Mouse (Mus musculus): ENCODE data around the gene Trim58.

The Trim58 gene

DNA sequence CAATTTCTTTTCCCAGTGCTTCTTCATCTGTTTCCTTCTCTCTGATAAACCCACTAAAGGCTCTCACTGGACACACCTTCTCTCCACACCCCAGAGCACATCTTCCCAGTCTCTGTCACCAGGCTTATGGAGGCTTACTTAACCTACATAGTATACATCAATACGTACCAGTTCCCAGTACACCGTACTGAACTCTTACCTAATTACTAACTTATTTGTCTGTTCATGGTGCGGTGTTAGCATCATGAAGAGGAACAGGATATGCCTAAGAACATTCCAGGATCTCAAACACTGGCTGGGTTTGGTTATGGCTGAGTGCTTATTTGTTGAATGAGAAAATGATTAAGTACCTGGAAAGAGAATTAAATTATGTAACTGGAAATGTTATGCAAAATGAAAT, 14.9 kb downstream of the Trim58 start:
- DNase-seq (ENCODE audit: low read depth): no peak

DNA sequence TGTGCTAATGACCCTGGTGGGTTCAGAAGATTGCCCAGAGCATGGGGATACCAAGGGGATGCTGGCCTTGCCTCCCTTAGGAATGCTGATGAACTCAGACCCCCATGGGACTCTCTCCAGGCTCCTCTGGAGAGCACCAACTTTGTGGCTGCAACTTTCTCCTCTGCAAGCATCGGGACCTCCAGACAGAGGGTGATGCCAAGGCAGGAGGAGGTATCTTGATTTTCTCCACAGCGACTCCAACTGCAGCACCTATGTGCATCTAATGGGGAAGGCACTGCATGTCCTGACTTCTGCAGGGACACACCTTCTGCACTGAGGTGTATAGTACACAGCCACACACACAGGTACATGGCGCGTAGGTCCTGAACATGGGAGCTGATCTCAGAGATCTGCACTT, 18.3 kb downstream of the Trim58 start, which contains the start of gene Olfr322:
TSS of gene Olfr322 (plus strand) at position 187 of the 400 bp plus-strand sequence.
- DNase-seq (ENCODE audit: low read depth): no peak

DNA sequence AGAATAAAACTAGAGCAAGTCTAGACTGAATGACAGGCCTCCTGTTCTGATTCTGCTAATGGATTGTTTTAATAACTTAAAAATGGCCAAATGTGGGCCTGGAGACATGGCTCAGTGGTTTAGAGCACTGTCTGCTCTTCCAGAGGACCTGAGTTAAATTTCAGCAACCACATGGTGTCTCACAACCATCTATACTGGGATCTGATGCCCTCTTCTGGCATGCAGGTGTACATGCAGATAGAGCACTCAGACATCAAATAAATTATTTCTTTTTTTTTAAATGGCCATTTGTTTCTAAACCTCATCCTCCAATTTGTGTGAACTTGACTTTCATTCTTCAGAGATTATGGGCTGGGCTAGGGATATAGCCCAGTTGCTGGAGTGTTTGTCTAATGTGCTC, 29.0 kb downstream of the Trim58 start:
- no peak for DNase-seq (ENCODE audit: low read depth)

DNA sequence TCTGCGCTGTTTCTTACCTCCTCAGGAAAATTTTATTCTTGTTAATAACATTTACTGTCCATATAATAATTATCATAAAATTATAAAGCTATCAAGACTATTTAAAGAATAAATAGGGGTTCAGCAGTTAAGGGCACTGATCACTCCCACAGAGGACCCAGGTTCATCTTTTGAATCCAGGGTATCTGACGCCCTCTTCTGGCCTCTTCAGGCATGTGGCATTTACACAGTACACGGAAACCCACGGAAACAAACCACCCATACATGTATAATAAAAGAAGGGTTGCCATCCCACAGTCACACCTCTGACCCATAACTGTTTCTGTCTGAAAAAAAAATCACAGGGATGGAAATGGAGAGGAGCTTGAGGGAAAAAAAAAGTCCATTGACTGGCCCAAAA, 31.6 kb downstream of the Trim58 start:
- DNase-seq (ENCODE audit: low read depth): no peak

DNA sequence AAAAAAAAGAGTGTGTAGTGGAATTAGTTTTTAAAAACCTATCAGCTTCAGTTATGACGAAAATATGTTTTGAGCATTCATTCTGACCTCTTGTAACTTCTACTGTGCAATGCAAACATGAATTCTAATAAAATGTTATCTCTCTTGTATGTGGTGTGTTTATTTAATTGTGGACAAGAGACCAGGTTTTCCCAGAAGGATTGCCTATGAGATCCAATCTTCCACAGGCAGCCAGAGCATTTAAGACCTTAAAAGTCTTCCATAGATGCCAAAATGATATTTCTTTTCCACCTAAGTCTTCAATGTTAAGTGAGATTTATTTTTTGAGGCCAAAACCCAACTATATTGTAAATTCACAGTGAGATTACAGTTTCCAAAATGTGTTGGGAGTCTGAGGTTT, 40.5 kb downstream of the Trim58 start, which contains the start of gene Olfr320:
TSS of gene Olfr320 (plus strand) at position 301 of the 400 bp plus-strand sequence.
- DNase-seq (ENCODE audit: low read depth): no peak

DNA sequence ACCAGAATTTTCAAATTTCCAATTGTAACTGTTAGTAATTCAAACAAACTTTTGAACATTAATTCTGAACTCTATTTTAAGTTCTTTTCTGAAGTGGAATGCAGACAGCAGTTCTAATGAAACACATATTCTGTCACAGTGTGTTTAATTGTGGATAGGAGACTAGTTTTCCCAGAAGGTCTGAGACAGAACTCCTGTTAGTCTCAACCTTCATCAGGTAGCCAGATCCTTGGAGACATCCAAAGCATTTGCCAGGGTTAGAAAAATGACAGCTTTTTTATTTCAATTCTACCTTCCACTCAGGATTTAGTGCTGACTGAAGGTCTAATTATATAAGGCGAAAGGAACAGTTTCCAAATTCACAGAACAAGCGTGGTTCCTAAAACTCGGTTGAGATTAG, 58.6 kb downstream of the Trim58 start, which contains the start of gene Olfr319:
TSS of gene Olfr319 (plus strand) at position 301 of the 400 bp plus-strand sequence.
- DNase-seq (ENCODE audit: low read depth): no peak
